Mouse (Mus musculus): ENCODE data around the gene Scfd2.

Scfd2 gene

GRCm38 (mm10) chr5:74307242-74307641, 224.3 kb downstream of the Scfd2 start:
- no peak for DNase-seq

GRCm38 (mm10) chr5:74305533-74306189, 225.9 kb downstream of the Scfd2 start:
- no peak for DNase-seq

GRCm38 (mm10) chr5:74304767-74305166, 226.8 kb downstream of the Scfd2 start:
- no peak for DNase-seq

GRCm38 (mm10) chr5:74302331-74302730, 229.2 kb downstream of the Scfd2 start:
- DNase-seq = no peak

GRCm38 (mm10) chr5:74301443-74301842, 230.1 kb downstream of the Scfd2 start:
- no peak for DNase-seq

GRCm38 (mm10) chr5:74300931-74301330, 230.6 kb downstream of the Scfd2 start:
- DNase-seq = no peak

- DNase-seq = no peak
Measured at GRCm38 (mm10) chr5:74300140-74300539, 231.4 kb downstream of the Scfd2 start.

GRCm38 (mm10) chr5:74297113-74297512, 234.4 kb downstream of the Scfd2 start:
- DNase-seq = no peak

GRCm38 (mm10) chr5:74296096-74296495, 235.5 kb downstream of the Scfd2 start:
- no peak for DNase-seq

GRCm38 (mm10) chr5:74293513-74293912, 238.0 kb downstream of the Scfd2 start:
- no peak for DNase-seq

GRCm38 (mm10) chr5:74292050-74292449, 239.5 kb downstream of the Scfd2 start:
- DNase-seq = no peak

GRCm38 (mm10) chr5:74291575-74291974, 240.0 kb downstream of the Scfd2 start:
- DNase-seq = no peak

GRCm38 (mm10) chr5:74289957-74290356, 241.6 kb downstream of the Scfd2 start:
- no peak for DNase-seq

- no peak for DNase-seq
Measured at GRCm38 (mm10) chr5:74288206-74288605, 243.4 kb downstream of the Scfd2 start.

- DNase-seq = no peak
Measured at GRCm38 (mm10) chr5:74286301-74286700, 245.3 kb downstream of the Scfd2 start.

GRCm38 (mm10) chr5:74285764-74286163, 245.8 kb downstream of the Scfd2 start:
- DNase-seq = no peak

- DNase-seq = no peak
Measured at GRCm38 (mm10) chr5:74285289-74285688, 246.3 kb downstream of the Scfd2 start.

GRCm38 (mm10) chr5:74283545-74283944, 248.0 kb downstream of the Scfd2 start:
- DNase-seq = no peak

- DNase-seq = no peak
Measured at GRCm38 (mm10) chr5:74281480-74281879, 250.1 kb downstream of the Scfd2 start.

- DNase-seq = no peak
Measured at GRCm38 (mm10) chr5:74279673-74280072, 251.9 kb downstream of the Scfd2 start.

GRCm38 (mm10) chr5:74278428-74278827, 253.1 kb downstream of the Scfd2 start:
- DNase-seq = no peak

- peak; percentile 43 to 70 for DNase-seq
Measured at GRCm38 (mm10) chr5:74277712-74278111, 253.8 kb downstream of the Scfd2 start.

- no peak for DNase-seq
Measured at GRCm38 (mm10) chr5:74277216-74277615, 254.3 kb downstream of the Scfd2 start.

- DNase-seq = no peak
Measured at GRCm38 (mm10) chr5:74273313-74273712, 258.2 kb downstream of the Scfd2 start.

- no peak for DNase-seq
Measured at GRCm38 (mm10) chr5:74267736-74268369, 263.7 kb downstream of the Scfd2 start.
